8 mouse cellular contexts compared by ENCODE assay signal in genomic region chr10:128923935-128924334, GRCm38 (mm10). TPM values are rescaled to one million over a fixed set of nuclear protein-coding genes. Genes with fewer than 3 reads are reported as not detected.
DNase-seq lines count a peak whose midpoint lies in the region; ATAC-seq and TF ChIP-seq lines count a peak whose summit lies in the region.

Gene Bloc1s1 (minus strand): TSS chr10:128924035.

- peaks cover 0 to 17% of the 10 kb centered on the region in 2 experiments; a peak in 2 of 4 replicates for H3K4me1 ChIP-seq in ES-E14 (ENCODE audit: control insufficient read depth in 2 of 2, insufficient read depth in 2 of 2, low read length in 2 of 2, poor library complexity in 1 of 2)
- H3K4me1 ChIP-seq in forebrain, embryonic 11.5 days (replicated peaks; ENCODE audit: control insufficient read depth, insufficient read depth, low read length), result peaks cover 2% of the 10 kb centered on the region; the same call in 1 of the 2 replicates
- H3K4me1 ChIP-seq in liver, embryonic 11.5 days (replicated peaks; ENCODE audit: control insufficient read depth, insufficient read depth, low read length), result peaks cover 13% of the 10 kb centered on the region; the same call in 1 of the 2 replicates
- H3K4me1 ChIP-seq in stomach, embryonic 16.5 days (ENCODE audit: control insufficient read depth, insufficient read depth, low read length), result peaks cover 45% of the 10 kb centered on the region

- ATAC-seq in frontal cortex, adult (ENCODE audit: low TSS enrichment), result peak; percentile 10; the same call in 1 of the 2 replicates
- ATAC-seq in forebrain, embryonic 11.5 days (replicated peaks; ENCODE audit: low FRiP score), result no peak
- no peak for ATAC-seq in hematopoietic stem cell, adult 5-6 weeks (replicated peaks in 1 of 2; ENCODE audit: insufficient read depth in 1 of 2, low FRiP score in 2 of 2, low TSS enrichment in 1 of 2, low read depth in 1 of 2, poor library complexity in 2 of 2, severe bottlenecking in 2 of 2)
- no peak for ATAC-seq in liver, embryonic 11.5 days (replicated peaks; ENCODE audit: low FRiP score)
- ATAC-seq in stomach, embryonic 16.5 days (ENCODE audit: insufficient read depth, low FRiP score), result no peak

- H3K36me3 ChIP-seq in ES-E14 (ENCODE audit: control insufficient read depth, insufficient read depth, low read length, poor library complexity, severe bottlenecking), result no peaks in the 10 kb centered on the region
- H3K36me3 ChIP-seq in forebrain, embryonic 11.5 days (ENCODE audit: control insufficient read depth, insufficient read depth, low read length), result no peaks in the 10 kb centered on the region
- 0 out of 2 replicates have a peak, but pooled peaks cover 2% of the 10 kb centered on the region for H3K36me3 ChIP-seq in liver, embryonic 11.5 days (ENCODE audit: control insufficient read depth, insufficient read depth, low read length)
- no peaks in the 10 kb centered on the region for H3K36me3 ChIP-seq in stomach, embryonic 16.5 days (ENCODE audit: control insufficient read depth, insufficient read depth, low read length)

- H3K27me3 ChIP-seq in forebrain, embryonic 11.5 days (ENCODE audit: control insufficient read depth, insufficient read depth, low read length), result peaks cover 2% of the 10 kb centered on the region
- H3K27me3 ChIP-seq in liver, embryonic 11.5 days (replicated peaks; ENCODE audit: control insufficient read depth, insufficient read depth, low read length), result peaks cover 10% of the 10 kb centered on the region
- no peaks in the 10 kb centered on the region; the same call in 1 of the 2 replicates for H3K27me3 ChIP-seq in stomach, embryonic 16.5 days (ENCODE audit: control insufficient read depth, insufficient read depth, low read length)

- H3K9me3 ChIP-seq in ES-E14 (ENCODE audit: control insufficient read depth, insufficient read depth, low read depth, low read length), result no peaks in the 10 kb centered on the region
- no peaks in the 10 kb centered on the region for H3K9me3 ChIP-seq in forebrain, embryonic 11.5 days (ENCODE audit: control insufficient read depth, low read length)
- H3K9me3 ChIP-seq in liver, embryonic 11.5 days (ENCODE audit: control insufficient read depth, low read length), result no peaks in the 10 kb centered on the region
- no peaks in the 10 kb centered on the region for H3K9me3 ChIP-seq in stomach, embryonic 16.5 days (replicated peaks; ENCODE audit: control insufficient read depth, low read length)

- peak within 1 kb of the TSS; percentile 90 for H3K9ac ChIP-seq in ES-E14 (ENCODE audit: insufficient read depth, low read depth, low read length, poor library complexity, severe bottlenecking)
- H3K9ac ChIP-seq in forebrain, embryonic 11.5 days (ENCODE audit: low read length), result peak within 1 kb of the TSS; percentile 81
- peak within 1 kb of the TSS; percentile 83 for H3K9ac ChIP-seq in liver, embryonic 11.5 days (ENCODE audit: low read depth, low read length)
- H3K9ac ChIP-seq in stomach, embryonic 16.5 days (ENCODE audit: low read length), result peak within 1 kb of the TSS; percentile 87

- H3K27ac ChIP-seq in ES-E14 (ENCODE audit: insufficient read depth, low read depth, low read length, poor library complexity, severe bottlenecking), result peak within 1 kb of the TSS; percentile 69
- H3K27ac ChIP-seq in forebrain, embryonic 11.5 days (ENCODE audit: low read depth, low read length), result peak within 1 kb of the TSS; percentile 78
- peak within 1 kb of the TSS; percentile 74 for H3K27ac ChIP-seq in liver, embryonic 11.5 days (ENCODE audit: low read depth, low read length)
- H3K27ac ChIP-seq in stomach, embryonic 16.5 days (ENCODE audit: low read length), result peak within 1 kb of the TSS; percentile 97

- H3K4me2 ChIP-seq in forebrain, embryonic 11.5 days (ENCODE audit: low read depth, low read length, severe bottlenecking), result peak within 1 kb of the TSS; percentile 57
- H3K4me2 ChIP-seq in liver, embryonic 11.5 days, result peak within 1 kb of the TSS; percentile 83
- peak within 1 kb of the TSS; percentile 79 for H3K4me2 ChIP-seq in stomach, embryonic 16.5 days (ENCODE audit: low read depth, low read length)

- H3K4me3 ChIP-seq in ES-E14 (ENCODE audit: insufficient read depth in 1 of 2, low read depth in 1 of 2, low read length in 2 of 2, poor library complexity in 1 of 2, severe bottlenecking in 1 of 2), result peak within 1 kb of the TSS; percentile 76 to 95
- H3K4me3 ChIP-seq in forebrain, embryonic 11.5 days (ENCODE audit: low read depth, low read length), result peak within 1 kb of the TSS; percentile 86
- H3K4me3 ChIP-seq in liver, embryonic 11.5 days (ENCODE audit: low read depth, low read length), result peak within 1 kb of the TSS; percentile 79
- H3K4me3 ChIP-seq in stomach, embryonic 16.5 days (replicated peaks; ENCODE audit: low read length), result peak within 1 kb of the TSS; percentile 81

- in situ Hi-C loops in ES-E14 (cut with MboI; ENCODE audit: low sequenced_read_pairs in 2 of 2, unreplicated experiment in 2 of 2), result no loop called here

- DNase-seq in frontal cortex, postnatal 25 days (ENCODE audit: low spot score in 2 of 2), result no peak
- DNase-seq in ES-E14 (ENCODE audit: low read depth, low spot score), result no peak
- DNase-seq in forebrain, embryonic 11.5 days (ENCODE audit: low spot score), result no peak
- no peak for DNase-seq in liver, embryonic 11.5 days (ENCODE audit: low spot score)
- DNase-seq in spleen, postnatal 10 days (ENCODE audit: low spot score in 2 of 2), result no peak

- WGBS in forebrain, embryonic 11.5 days, result 69% methylated on average over 9 of the region's 9 CpGs
- WGBS in liver, embryonic 11.5 days, result 54% methylated on average over 9 of the region's 9 CpGs
- WGBS in stomach, embryonic 16.5 days, result 53% methylated on average over 9 of the region's 9 CpGs

TF ChIP-seq in ES-E14, 5 proteins besides CTCF, POLR2A, EP300 and RAD21:
- TF ChIP-seq MAFK (IDR thresholded peaks at IDR 0.05; ENCODE audit: insufficient read depth, low read depth, low read length) (no peak), HCFC1 (IDR thresholded peaks at IDR 0.05; ENCODE audit: borderline replicate concordance, insufficient read depth, low read length) (no peak), ZNF384 (IDR thresholded peaks at IDR 0.05; ENCODE audit: low read depth, low read length) (no peak), ZC3H11A (IDR thresholded peaks at IDR 0.05; ENCODE audit: borderline replicate concordance, low read depth, low read length) (no peak), CHD2 (IDR thresholded peaks at IDR 0.05; ENCODE audit: low read depth, low read length) (no peak)

RNA-seq across cellular contexts. Expression of gene Bloc1s1, which starts in this region (rescaled TPM):
- total RNA-seq in ES-E14 (2012; rRNA removed), result 71.2 and 90.0 TPM in 2 replicates
- polyA plus RNA-seq in forebrain, embryonic 11.5 days (2014; fragmentation: Nextera tagmentation; extraction: Ambion mirVana), result 191 and 202 TPM in 2 replicates
- total RNA-seq in hematopoietic stem cell, adult 5-6 weeks (2017), result 52.2 and 102 TPM in 2 replicates
- polyA plus RNA-seq in liver, embryonic 11.5 days (2014; fragmentation: Nextera tagmentation; extraction: Ambion mirVana), result 128 and 140 TPM in 2 replicates
- polyA plus RNA-seq in stomach, embryonic 16.5 days (2015; fragmentation: Nextera tagmentation; extraction: Ambion mirVana), result 194 and 206 TPM in 2 replicates
